Comparison of ENCODE assay signal across 21 mouse cellular contexts in genomic region chr17:5133831-5134230, GRCm38 (mm10).
DNase-seq lines count a peak whose midpoint lies in the region; TF ChIP-seq lines count a peak whose summit lies in the region.
"Had no signal": no experiment of that assay in that cellular context is flagged by ENCODE, and none has a peak within 500 bp of the region (broad histone marks: within the 10 kb centered on the region; RNA-seq: fewer than 3 reads in every experiment).

No protein-coding gene starts in this region.

- 22% methylated on average over 8 of the region's 8 CpGs for WGBS in kidney, adult 2 months

- H3K4me3 ChIP-seq in kidney, adult 2 months (ENCODE audit: insufficient read depth, low read depth, low read length) = no peak overlapping the region
- H3K4me3 ChIP-seq: embryonic facial prominence, embryonic 13.5 days; heart, embryonic 13.5 days; layer of hippocampus, adult 2 months; limb, embryonic 13.5 days had no signal

- H3K4me1 ChIP-seq in kidney, adult 2 months (ENCODE audit: control insufficient read depth, insufficient read depth, low read length) = peaks cover 34% of the 10 kb centered on the region

- TF ChIP-seq CTCF in kidney, adult 2 months (conservative IDR thresholded peaks at IDR 0.05; ENCODE audit: insufficient read depth, insufficient read length, low read depth, low read length) = no peak

- H3K27ac ChIP-seq in kidney, adult 2 months (ENCODE audit: insufficient read depth, low read depth, low read length) = no peak overlapping the region
- H3K27ac ChIP-seq: embryonic facial prominence, embryonic 13.5 days; heart, embryonic 13.5 days; layer of hippocampus, adult 2 months; limb, embryonic 13.5 days had no signal

- TF ChIP-seq POLR2A in kidney, adult 2 months (IDR thresholded peaks at IDR 0.05; ENCODE audit: low read depth, low read length) = no peak

- DNase-seq in adrenal gland, adult 2 months = peak; percentile 81
- no peak for DNase-seq in adrenal gland, postnatal 4 days (ENCODE audit: low spot score in 2 of 2)
- peak; percentile 73 for DNase-seq in kidney, adult 2 months
- no peak for DNase-seq in kidney, postnatal 10 days
- DNase-seq in testis, postnatal 10 days (ENCODE audit: low spot score) = peak; percentile 39
- DNase-seq in testis, postnatal 14 days (ENCODE audit: low spot score) = no peak
- DNase-seq in retina, embryonic 14.5 days (ENCODE audit: low spot score) = no peak
- DNase-seq in lung, postnatal 14 days = no peak
- DNase-seq: cerebellum, adult 11-12 months; cerebellum, postnatal 14 days; forebrain, postnatal 0 days; heart, adult 18-20 months; heart, postnatal 36 days; layer of hippocampus, postnatal 36 days; right cerebral cortex, postnatal 4 days; thymus, postnatal 36 days had no signal

- H3K36me3 ChIP-seq in kidney, adult 2 months (ENCODE audit: control insufficient read depth, insufficient read depth, low read length) = no peaks in the 10 kb centered on the region
- H3K36me3 ChIP-seq: heart, embryonic 13.5 days had no signal

- no peaks in the 10 kb centered on the region for H3K27me3 ChIP-seq in kidney, adult 2 months (replicated peaks; ENCODE audit: control insufficient read depth, insufficient read depth, low read length)
- H3K27me3 ChIP-seq: embryonic facial prominence, embryonic 13.5 days; heart, embryonic 13.5 days; limb, embryonic 13.5 days; Patski had no signal

Comparison
In these comparisons a context has a peak if more than half of its experiments do, and no peak if none do; other contexts are left out.
1. DNase-seq: peak in adrenal gland, adult 2 months (single experiment), kidney, adult 2 months (single experiment) and testis, postnatal 10 days (single experiment); none in adrenal gland, postnatal 4 days (0 of 2), kidney, postnatal 10 days (single experiment), testis, postnatal 14 days (single experiment), retina, embryonic 14.5 days (single experiment) and lung, postnatal 14 days (single experiment).